Mouse (Mus musculus): Measurements from ENCODE around the gene Psma2. TPM values are rescaled to one million over a fixed set of nuclear protein-coding genes. Genes with fewer than 3 reads are reported as not detected.

Psma2 gene
- polyA plus RNA-seq (2012; rRNA removed): 62.5 and 69.9 TPM in 2 replicates

DNA sequence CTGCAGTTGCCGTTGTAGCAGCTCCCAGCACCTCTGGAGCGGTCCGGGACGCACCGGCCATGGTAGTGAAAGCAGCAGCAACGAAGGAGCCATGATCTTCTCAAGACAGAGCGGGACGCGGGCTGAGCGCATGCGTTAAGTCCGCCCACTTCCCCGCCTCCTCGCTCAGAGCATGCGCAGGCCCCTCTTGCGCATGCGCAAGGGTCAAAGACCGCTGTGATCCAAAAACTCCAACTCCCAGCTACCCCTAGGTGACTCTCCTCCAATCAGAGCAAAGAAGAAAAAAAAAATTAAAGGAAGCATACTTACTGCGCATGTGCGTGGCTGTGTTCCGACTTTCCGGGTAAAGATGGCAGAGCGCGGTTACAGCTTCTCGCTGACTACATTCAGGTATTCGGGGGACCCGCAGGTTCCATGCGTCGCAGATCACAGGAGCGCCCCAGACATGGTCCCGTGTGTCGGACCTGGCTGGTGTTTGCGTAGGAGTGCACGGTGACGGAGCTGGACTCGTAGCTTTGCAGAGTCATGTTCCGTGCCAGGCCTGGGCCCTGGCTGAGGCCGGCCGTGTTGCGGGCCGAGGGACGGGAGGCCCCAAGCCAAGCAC, at the start of gene Psma2, which contains the start of gene Mrpl32:
Gene Psma2 (plus strand): TSS at position 315 of the 604 bp plus-strand sequence.
Gene Mrpl32 (minus strand): TSS at position 240 of the 604 bp plus-strand sequence.
- Histone ChIP-seq H3K27ac (ENCODE audit: insufficient read depth, low read length) (no peak within 1 kb of the TSS), H3K4me3 (ENCODE audit: insufficient read depth, low read length) (peak within 1 kb of the TSS; percentile 92), H3K4me1 (ENCODE audit: control insufficient read depth, insufficient read depth, low read length) (peaks cover 4% of the 10 kb centered on the region)
- TF ChIP-seq POLR2A (IDR thresholded peaks at IDR 0.05; ENCODE audit: extremely low read depth, insufficient read depth, low read length) (peak; percentile 90), CTCF (IDR thresholded peaks at IDR 0.05; ENCODE audit: extremely low read depth, insufficient read depth, low read length) (no peak)

DNA sequence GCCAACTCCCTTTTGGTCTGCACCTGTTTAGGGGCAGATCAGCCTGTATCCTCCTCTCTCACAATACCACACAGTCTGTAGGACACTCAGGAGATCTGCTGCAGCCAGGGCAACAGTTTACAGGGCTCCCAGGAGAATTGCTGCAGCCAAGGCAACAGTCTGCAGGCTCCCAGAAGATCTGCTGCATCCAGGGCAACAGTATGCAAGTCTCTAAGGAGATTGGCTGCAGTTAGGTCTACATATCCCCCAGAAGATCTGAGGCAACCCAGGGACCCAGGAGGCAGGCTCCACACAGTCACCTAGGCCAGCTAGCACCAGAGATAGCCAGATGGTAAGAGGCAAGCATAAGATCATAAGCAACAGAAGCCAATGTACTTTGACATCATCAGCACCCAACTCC, 38.9 kb upstream of the Psma2 start:
- Histone ChIP-seq H3K27ac (ENCODE audit: insufficient read depth, low read length) (no peak overlapping the region), H3K4me1 (ENCODE audit: control insufficient read depth, insufficient read depth, low read length) (no peaks in the 10 kb centered on the region), H3K4me3 (ENCODE audit: insufficient read depth, low read length) (no peak overlapping the region)
- no peak for TF ChIP-seq CTCF (IDR thresholded peaks at IDR 0.05; ENCODE audit: extremely low read depth, insufficient read depth, low read length)
- TF ChIP-seq POLR2A (IDR thresholded peaks at IDR 0.05; ENCODE audit: extremely low read depth, insufficient read depth, low read length): no peak

DNA sequence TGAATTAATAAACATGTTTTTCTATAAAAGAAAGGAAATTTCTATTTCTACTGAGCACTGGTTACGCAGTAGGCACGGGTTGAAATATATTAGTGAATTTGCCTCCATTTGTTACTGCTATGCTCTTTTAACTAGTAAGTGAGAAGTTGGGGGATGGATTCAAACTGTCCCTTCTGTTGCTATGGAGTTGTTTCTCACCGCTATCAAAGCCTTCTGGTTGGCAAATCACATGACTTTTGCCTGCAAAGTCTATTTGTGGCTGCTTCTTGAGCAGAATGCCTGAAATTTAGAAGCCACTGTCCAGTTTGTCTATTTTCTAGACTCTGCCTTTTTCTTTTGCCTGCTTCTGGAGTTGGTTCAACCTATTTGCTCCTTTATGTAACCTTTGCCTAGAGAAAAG, 32.6 kb upstream of the Psma2 start:
- H3K27ac ChIP-seq (ENCODE audit: insufficient read depth, low read length): no peak overlapping the region
- H3K4me1 ChIP-seq (ENCODE audit: control insufficient read depth, insufficient read depth, low read length): no peaks in the 10 kb centered on the region
- TF ChIP-seq CTCF (IDR thresholded peaks at IDR 0.05; ENCODE audit: extremely low read depth, insufficient read depth, low read length) (no peak), POLR2A (IDR thresholded peaks at IDR 0.05; ENCODE audit: extremely low read depth, insufficient read depth, low read length) (no peak)
- no peak overlapping the region for H3K4me3 ChIP-seq (ENCODE audit: insufficient read depth, low read length)

DNA sequence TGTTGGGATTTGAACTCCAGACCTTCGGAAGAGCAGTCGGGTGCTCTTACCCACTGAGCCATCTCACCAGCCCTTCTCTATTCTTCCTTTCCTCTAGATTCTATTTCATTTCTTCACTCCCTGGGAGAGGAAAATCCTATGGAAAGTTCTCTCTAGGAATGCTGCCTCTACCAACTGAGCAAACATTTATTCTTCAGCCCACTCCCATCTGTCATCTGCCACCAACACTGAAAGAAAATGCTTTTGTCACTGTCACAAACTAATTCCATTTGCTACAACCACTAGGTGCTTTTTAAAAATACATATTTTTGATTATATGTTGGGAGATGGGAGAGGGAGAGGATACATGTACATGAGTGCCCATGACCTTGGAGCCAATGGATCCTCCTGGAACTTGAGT, 10.3 kb upstream of the Psma2 start:
- no peak overlapping the region for H3K4me3 ChIP-seq (ENCODE audit: insufficient read depth, low read length)
- TF ChIP-seq POLR2A (IDR thresholded peaks at IDR 0.05; ENCODE audit: extremely low read depth, insufficient read depth, low read length) (no peak), CTCF (IDR thresholded peaks at IDR 0.05; ENCODE audit: extremely low read depth, insufficient read depth, low read length) (no peak)
- H3K27ac ChIP-seq (ENCODE audit: insufficient read depth, low read length): no peak overlapping the region
- H3K4me1 ChIP-seq (ENCODE audit: control insufficient read depth, insufficient read depth, low read length): no peaks in the 10 kb centered on the region; the same call in 1 of the 2 replicates

DNA sequence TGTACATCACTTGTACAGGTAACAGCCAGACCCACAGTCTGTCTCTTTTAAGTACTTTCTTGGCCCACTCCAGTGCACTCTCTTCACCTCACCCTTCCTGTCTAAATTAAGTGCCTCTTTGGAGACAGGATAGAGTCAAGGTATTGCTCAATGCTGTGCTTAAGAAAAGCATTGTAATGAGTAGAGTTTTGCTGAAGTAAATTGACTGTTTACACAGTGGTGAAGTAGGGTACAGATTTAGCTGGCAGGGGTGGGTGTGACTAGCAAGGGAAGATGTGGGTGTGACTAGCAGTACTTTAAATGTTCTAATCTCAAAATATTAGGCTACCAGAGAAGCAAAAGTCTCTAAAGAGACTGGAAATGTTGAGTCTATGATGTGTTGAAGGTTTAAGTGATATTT, 5.4 kb upstream of the Psma2 start:
- H3K4me1 ChIP-seq (ENCODE audit: control insufficient read depth, insufficient read depth, low read length): peaks cover 1% of the 10 kb centered on the region; the same call in 1 of the 2 replicates
- TF ChIP-seq POLR2A (IDR thresholded peaks at IDR 0.05; ENCODE audit: extremely low read depth, insufficient read depth, low read length): no peak
- no peak for TF ChIP-seq CTCF (IDR thresholded peaks at IDR 0.05; ENCODE audit: extremely low read depth, insufficient read depth, low read length)
- no peak overlapping the region for H3K4me3 ChIP-seq (ENCODE audit: insufficient read depth, low read length)
- no peak overlapping the region for H3K27ac ChIP-seq (ENCODE audit: insufficient read depth, low read length)

DNA sequence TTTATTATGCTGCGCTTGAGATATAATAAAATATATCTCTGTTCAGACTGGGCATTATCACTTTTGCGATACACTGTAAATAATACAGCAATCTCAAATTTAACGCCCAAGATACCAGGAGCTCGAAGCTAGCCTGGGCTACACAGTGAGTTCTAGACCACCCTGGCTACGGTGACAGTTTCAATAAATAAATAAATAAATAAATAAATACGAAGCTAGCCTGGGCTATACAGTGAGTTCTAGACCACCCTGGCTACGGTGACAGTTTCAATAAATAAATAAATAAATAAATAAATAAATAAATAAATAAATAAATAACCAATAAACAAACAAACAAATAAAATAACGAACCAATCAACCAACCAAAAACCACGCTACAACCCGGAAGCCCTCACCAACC, 577 bp upstream of the Psma2 start:
- H3K27ac ChIP-seq (ENCODE audit: insufficient read depth, low read length): no peak overlapping the region
- TF ChIP-seq POLR2A (IDR thresholded peaks at IDR 0.05; ENCODE audit: extremely low read depth, insufficient read depth, low read length) (no peak), CTCF (IDR thresholded peaks at IDR 0.05; ENCODE audit: extremely low read depth, insufficient read depth, low read length) (no peak)
- peaks cover 4% of the 10 kb centered on the region for H3K4me1 ChIP-seq (ENCODE audit: control insufficient read depth, insufficient read depth, low read length)
- peak overlapping the region; percentile 92 for H3K4me3 ChIP-seq (ENCODE audit: insufficient read depth, low read length)

DNA sequence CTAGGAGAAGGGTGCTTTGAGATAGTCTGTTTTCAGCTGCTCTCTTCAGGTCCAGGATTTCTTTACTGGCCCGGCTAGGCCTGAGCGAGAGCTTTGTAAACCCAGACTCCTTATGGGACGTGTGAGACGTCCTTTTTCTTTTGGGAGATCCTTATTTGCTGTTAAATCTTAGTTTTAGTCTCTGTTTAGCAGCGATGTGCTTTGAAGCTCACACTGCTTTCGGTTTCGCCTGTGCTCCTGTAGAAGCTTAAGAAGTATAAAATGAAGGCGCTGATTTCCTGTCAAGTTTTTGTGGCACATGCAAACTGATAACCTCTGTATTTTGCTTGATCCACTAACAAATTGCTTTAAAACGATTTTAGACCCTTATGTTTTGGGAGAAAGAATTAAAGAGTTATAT, 513 bp downstream of the Psma2 start:
- TF ChIP-seq CTCF (IDR thresholded peaks at IDR 0.05; ENCODE audit: extremely low read depth, insufficient read depth, low read length): no peak
- no peak for TF ChIP-seq POLR2A (IDR thresholded peaks at IDR 0.05; ENCODE audit: extremely low read depth, insufficient read depth, low read length)

DNA sequence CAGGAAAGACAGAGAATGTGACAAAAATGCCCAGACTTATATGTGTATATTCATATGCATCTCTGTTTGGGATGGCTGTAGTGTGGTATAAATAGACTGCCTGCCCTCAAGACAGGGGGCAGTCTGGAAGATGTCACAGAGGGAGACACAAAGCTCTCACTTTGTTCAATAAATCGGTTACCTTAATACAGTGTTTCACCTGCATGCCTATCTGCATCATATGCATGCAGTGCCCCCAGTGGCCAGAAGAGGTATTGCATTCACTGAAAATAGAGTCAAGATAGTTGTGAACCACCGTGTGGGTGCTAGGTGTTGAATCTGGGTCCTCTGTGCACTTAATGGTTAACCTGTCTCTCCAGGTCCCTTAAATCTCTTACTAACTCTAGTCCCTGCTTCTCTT, 5.7 kb downstream of the Psma2 start:
- H3K4me1 ChIP-seq (ENCODE audit: control insufficient read depth, insufficient read depth, low read length): peaks cover 3% of the 10 kb centered on the region
- no peak overlapping the region for H3K4me3 ChIP-seq (ENCODE audit: insufficient read depth, low read length)
- H3K27ac ChIP-seq (ENCODE audit: insufficient read depth, low read length): no peak overlapping the region
- no peak for TF ChIP-seq POLR2A (IDR thresholded peaks at IDR 0.05; ENCODE audit: extremely low read depth, insufficient read depth, low read length)
- TF ChIP-seq CTCF (IDR thresholded peaks at IDR 0.05; ENCODE audit: extremely low read depth, insufficient read depth, low read length): peak; percentile 77

More for the DNA sequence above, 513 bp downstream of the Psma2 start:
- Histone ChIP-seq H3K4me3 (ENCODE audit: insufficient read depth, low read length) (peak overlapping the region; percentile 92), H3K4me1 (ENCODE audit: control insufficient read depth, insufficient read depth, low read length) (peaks cover 4% of the 10 kb centered on the region), H3K27ac (ENCODE audit: insufficient read depth, low read length) (no peak overlapping the region)

DNA sequence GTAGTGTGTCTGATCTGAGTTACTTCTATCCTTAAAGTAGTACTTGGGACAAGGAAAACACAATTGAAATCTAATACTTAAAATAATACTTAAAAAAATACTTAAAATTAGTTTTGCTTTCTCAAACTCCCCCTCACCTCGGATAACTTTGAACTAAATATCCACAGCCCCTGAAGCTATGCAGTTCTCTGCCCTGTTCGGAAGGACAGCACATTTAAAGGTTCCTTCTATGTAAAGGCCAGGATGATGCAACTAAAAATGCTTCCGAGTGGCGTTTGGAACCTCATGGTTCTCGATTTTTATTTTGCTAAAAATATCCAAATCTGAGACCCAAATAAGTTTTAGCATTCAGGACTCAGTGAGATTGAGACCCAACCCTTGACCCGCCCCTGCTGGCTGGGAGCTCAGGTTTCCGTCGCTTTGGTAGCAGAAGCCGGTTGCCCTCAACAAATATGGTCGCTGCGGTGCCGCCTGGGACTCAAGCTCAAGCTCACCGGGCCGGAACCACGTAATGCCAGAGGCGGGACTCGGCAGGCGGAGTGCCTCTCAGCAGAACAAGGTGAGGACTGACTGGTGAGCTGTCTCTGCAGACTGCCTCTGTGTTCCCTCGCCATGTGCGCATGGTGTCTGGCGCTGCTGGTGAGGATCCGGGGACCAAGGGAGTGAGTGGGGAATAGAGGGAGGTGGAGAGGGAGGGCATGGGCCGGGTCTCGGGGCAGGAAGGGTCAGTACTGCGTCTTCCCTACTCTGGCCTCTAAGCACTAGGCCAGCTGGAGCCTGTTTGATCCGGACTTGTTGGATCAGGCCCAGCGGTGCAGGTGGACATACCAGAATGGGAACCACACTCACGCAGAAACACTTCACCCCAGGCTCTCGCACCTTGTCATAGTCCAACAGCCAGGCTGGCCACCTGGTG, 16.9 kb downstream of the Psma2 start, which contains the start of gene AW209491:
Gene AW209491 (plus strand): TSS at position 429 of the 916 bp plus-strand sequence.
- H3K4me3 ChIP-seq (ENCODE audit: insufficient read depth, low read length): peak within 1 kb of the TSS; percentile 57
- H3K27ac ChIP-seq (ENCODE audit: insufficient read depth, low read length): no peak within 1 kb of the TSS
- H3K4me1 ChIP-seq (ENCODE audit: control insufficient read depth, insufficient read depth, low read length): peaks cover 4% of the 10 kb centered on the region
- peak; percentile 95 for TF ChIP-seq POLR2A (IDR thresholded peaks at IDR 0.05; ENCODE audit: extremely low read depth, insufficient read depth, low read length)
- TF ChIP-seq CTCF (IDR thresholded peaks at IDR 0.05; ENCODE audit: extremely low read depth, insufficient read depth, low read length): no peak

All from cortical plate, adult 2 months (tissue).